Mouse (Mus musculus) midbrain, embryonic 14.5 days (tissue): ENCODE data around the gene R3hdm2. TPM values are rescaled to one million over a fixed set of nuclear protein-coding genes. Genes with fewer than 3 reads are reported as not detected.
A peak's percentile ranks its signal among the peaks of the same experiment; 100 is the strongest.

Experiments
- ATAC-seq: fragments of 200-750 bp; cut with Nextera tagmentation; 2 replicates; pipeline ENCODE4 v1.8.0; 2017; ENCODE audit warnings: moderate number of reproducible peaks, moderate library complexity; ENCODE audit not compliant: low FRiP score, low TSS enrichment
- DNase-seq: peaks from one replicate; pipeline ENCODE4 v3.0.0-alpha.2; 2015
- H3K27ac ChIP-seq: fragments of 300-500 bp; sonication (generic); replicated peaks from 2 replicates; pipeline ENCODE4 v1.5.1; 2014; ENCODE audit warnings: mild to moderate bottlenecking, low read depth, low read length, moderate library complexity
- H3K27me3 ChIP-seq: fragments of 300-500 bp; sonication (generic); 2 replicates; pipeline ENCODE4 v1.6.1; 2014; ENCODE audit warnings: low read length, control low read depth, mixed read lengths; ENCODE audit not compliant: control insufficient read depth, insufficient read depth
- H3K36me3 ChIP-seq: fragments of 300-500 bp; sonication (generic); 2 replicates; pipeline ENCODE4 v1.6.1; 2014; ENCODE audit warnings: low read length, control low read depth; ENCODE audit not compliant: control insufficient read depth, insufficient read depth
- H3K4me1 ChIP-seq: fragments of 300-500 bp; sonication (generic); 2 replicates; pipeline ENCODE4 v1.6.1; 2014; ENCODE audit warnings: mild to moderate bottlenecking, antibody characterized with exemption, low read length, control low read depth; ENCODE audit not compliant: control insufficient read depth, insufficient read depth
- H3K4me2 ChIP-seq: fragments of 300-500 bp; sonication (generic); 2 replicates; pipeline ENCODE4 v1.6.1; 2014; ENCODE audit warnings: mild to moderate bottlenecking, low read length, moderate library complexity
- H3K4me3 ChIP-seq: fragments of 300-500 bp; sonication (generic); replicated peaks from 2 replicates; pipeline ENCODE4 v1.5.1; 2014; ENCODE audit warnings: low read depth, low read length
- H3K9ac ChIP-seq: fragments of 300-500 bp; sonication (generic); replicated peaks from 2 replicates; pipeline ENCODE4 v1.6.1; 2014; ENCODE audit warnings: mild to moderate bottlenecking, low read length, moderate library complexity
- H3K9me3 ChIP-seq: fragments of 300-500 bp; sonication (generic); 2 replicates; pipeline ENCODE4 v1.6.1; 2016; ENCODE audit warnings: low read length, control low read depth, mixed read lengths; ENCODE audit not compliant: control insufficient read depth
- WGBS: fragments of 180-500 bp; shearing (Covaris S2); extraction: QIAGEN DNeasy Blood & Tissue Kit; methylation state at CpG from one replicate; pipeline ENCODE4 v1.1.7; 2014; 5-methylcytosine and 5-hydroxymethylcytosine counted together
- polyA plus RNA-seq: library from polyadenylated mRNA; unstranded; fragments of >200 nt; fragmentation: Nextera tagmentation; extraction: Ambion mirVana; gene quantifications from 2 replicates; pipeline ENCODE4 v1.2.1, GENCODE M21; 2014

R3hdm2 gene
- polyA plus RNA-seq, 1 experiment from 2014 or later: 34.0 TPM

- H3K4me1 ChIP-seq: peaks cover 4% of the 10 kb centered on the region; the same call in 1 of the 2 replicates
- no peak overlapping the region for H3K4me3 ChIP-seq
- peaks cover 89% of the 10 kb centered on the region for H3K36me3 ChIP-seq
- DNase-seq (peak; percentile 51), ATAC-seq (no peak)
- H3K27me3 ChIP-seq: no peaks in the 10 kb centered on the region
- H3K9ac ChIP-seq: no peak overlapping the region; the same call in 1 of the 2 replicates
- no peak overlapping the region for H3K4me2 ChIP-seq
- peak overlapping the region; percentile 38 for H3K27ac ChIP-seq
- no peaks in the 10 kb centered on the region for H3K9me3 ChIP-seq
- WGBS: 34% methylated on average over 13 of the region's 13 CpGs
Observed at GRCm38 (mm10) chr10:127542084-127542483, 162.0 kb downstream of the R3hdm2 start.

GRCm38 (mm10) chr10:127542720-127543119 is 162.6 kb downstream of the R3hdm2 start:
- 29% methylated on average over 6 of the region's 6 CpGs for WGBS
- H3K27ac ChIP-seq: peak overlapping the region; percentile 38

GRCm38 (mm10) chr10:127543916-127544315 is 163.8 kb downstream of the R3hdm2 start:
- no peak overlapping the region for H3K27ac ChIP-seq
- H3K4me3 ChIP-seq: no peak overlapping the region
- WGBS: 90% methylated on average over 3 of the region's 3 CpGs
- no peak overlapping the region for H3K9ac ChIP-seq
- no peak for ATAC-seq
- no peaks in the 10 kb centered on the region for H3K27me3 ChIP-seq
- H3K36me3 ChIP-seq: peaks cover 99% of the 10 kb centered on the region
- H3K9me3 ChIP-seq: no peaks in the 10 kb centered on the region
- H3K4me2 ChIP-seq: no peak overlapping the region
- no peaks in the 10 kb centered on the region for H3K4me1 ChIP-seq
- no peak for DNase-seq

More at GRCm38 (mm10) chr10:127542720-127543119, 162.6 kb downstream of the R3hdm2 start:
- Histone ChIP-seq H3K4me1 (0 out of 2 replicates have a peak, but pooled peaks cover 1% of the 10 kb centered on the region), H3K9ac (peak overlapping the region; percentile 2; the same call in 1 of the 2 replicates), H3K4me3 (no peak overlapping the region), H3K36me3 (peaks cover 95% of the 10 kb centered on the region), H3K9me3 (no peaks in the 10 kb centered on the region), H3K4me2 (no peak overlapping the region), H3K27me3 (no peaks in the 10 kb centered on the region)
- ATAC-seq (no peak), DNase-seq (no peak)

- Histone ChIP-seq H3K27me3 (no peaks in the 10 kb centered on the region), H3K4me2 (no peak overlapping the region), H3K9ac (no peak overlapping the region), H3K4me3 (no peak overlapping the region), H3K4me1 (no peaks in the 10 kb centered on the region), H3K9me3 (no peaks in the 10 kb centered on the region), H3K36me3 (peaks cover 99% of the 10 kb centered on the region), H3K27ac (no peak overlapping the region)
- 96% methylated on average over 20 of the region's 20 CpGs for WGBS
- no peak for ATAC-seq
- no peak for DNase-seq
Observed at GRCm38 (mm10) chr10:127544375-127544774, 164.2 kb downstream of the R3hdm2 start.

GRCm38 (mm10) chr10:127546505-127546904 is 166.4 kb downstream of the R3hdm2 start:
- no peak overlapping the region for H3K27ac ChIP-seq

GRCm38 (mm10) chr10:127548236-127548635 is 168.1 kb downstream of the R3hdm2 start:
- H3K4me3 ChIP-seq: no peak overlapping the region
- no peak overlapping the region for H3K27ac ChIP-seq
- ATAC-seq: no peak
- no peaks in the 10 kb centered on the region for H3K9me3 ChIP-seq
- no peak overlapping the region for H3K4me2 ChIP-seq
- H3K9ac ChIP-seq: no peak overlapping the region
- WGBS: 98% methylated on average over 15 of the region's 15 CpGs
- H3K36me3 ChIP-seq: peaks cover 99% of the 10 kb centered on the region
- H3K27me3 ChIP-seq: no peaks in the 10 kb centered on the region
- no peak for DNase-seq
- no peaks in the 10 kb centered on the region for H3K4me1 ChIP-seq

More at GRCm38 (mm10) chr10:127546505-127546904, 166.4 kb downstream of the R3hdm2 start:
- DNase-seq (no peak), ATAC-seq (no peak)
- Histone ChIP-seq H3K4me1 (no peaks in the 10 kb centered on the region), H3K9ac (no peak overlapping the region), H3K36me3 (peaks cover 99% of the 10 kb centered on the region), H3K9me3 (no peaks in the 10 kb centered on the region), H3K27me3 (no peaks in the 10 kb centered on the region), H3K4me2 (no peak overlapping the region), H3K4me3 (no peak overlapping the region)
- 93% methylated on average over 7 of the region's 7 CpGs for WGBS

Other genes starting within 250 kb of the R3hdm2 start
- gene B4galnt1, start 215.1 kb upstream of the R3hdm2 start, polyA plus RNA-seq: 66.8 and 74.1 TPM in 2 replicates
- 0.58 and 0.66 TPM in 2 replicates for gene Slc26a10, start 199.7 kb upstream of the R3hdm2 start, polyA plus RNA-seq
- gene Arhgef25, start 190.2 kb upstream of the R3hdm2 start, polyA plus RNA-seq: 19.0 and 19.6 TPM in 2 replicates
- 219 and 244 TPM in 2 replicates for gene Dtx3, start 184.6 kb upstream of the R3hdm2 start, polyA plus RNA-seq
- 12.5 and 14.6 TPM in 2 replicates for gene Pip4k2c, start 168.7 kb upstream of the R3hdm2 start, polyA plus RNA-seq
- gene Kif5a, start 117.0 kb upstream of the R3hdm2 start, polyA plus RNA-seq: 75.3 and 94.7 TPM in 2 replicates
- 295 and 323 TPM in 2 replicates for gene Dctn2, start 114.0 kb upstream of the R3hdm2 start, polyA plus RNA-seq
- gene Mbd6, start 91.3 kb upstream of the R3hdm2 start, polyA plus RNA-seq: 17.4 and 18.0 TPM in 2 replicates
- 109 and 122 TPM in 2 replicates for gene Mars, start 68.5 kb upstream of the R3hdm2 start, polyA plus RNA-seq
- 0.18 and 1.1 TPM in 2 replicates for gene Arhgap9, start 58.4 kb upstream of the R3hdm2 start, polyA plus RNA-seq
- gene Gli1, start 38.4 kb upstream of the R3hdm2 start, polyA plus RNA-seq: 0.92 and 1.2 TPM in 2 replicates
- 0.04 TPM in 1 of 2 replicates, not detected in the other for gene Inhbe, start 25.9 kb upstream of the R3hdm2 start, polyA plus RNA-seq
- gene Inhbc, start 9.9 kb upstream of the R3hdm2 start, polyA plus RNA-seq: not detected in 2 replicates
- 0.32 and 1.0 TPM in 2 replicates for gene Stac3, start 121.4 kb downstream of the R3hdm2 start, polyA plus RNA-seq
- gene Ndufa4l2, start 134.6 kb downstream of the R3hdm2 start, polyA plus RNA-seq: 14.2 and 18.6 TPM in 2 replicates
- gene Shmt2, start 142.1 kb downstream of the R3hdm2 start, polyA plus RNA-seq: 48.9 and 50.7 TPM in 2 replicates
- 106 and 134 TPM in 2 replicates for gene Nxph4, start 154.2 kb downstream of the R3hdm2 start, polyA plus RNA-seq
- 110 and 131 TPM in 2 replicates for gene Lrp1, start 240.8 kb downstream of the R3hdm2 start, polyA plus RNA-seq